Mouse (Mus musculus): ENCODE measurements around the gene Tmtc1. TPM values are rescaled to one million over a fixed set of nuclear protein-coding genes. Genes with fewer than 3 reads are reported as not detected.

The Tmtc1 gene
- polyA plus RNA-seq, 1 experiment from 2014 or later = 2.2 TPM

GRCm38 (mm10) chr6:148239311-148239710, 204.9 kb downstream of the Tmtc1 start:
- 96% methylated on average over 1 of the region's 1 CpGs for WGBS
- Histone ChIP-seq H3K9me3 (ENCODE audit: low read length) (no peaks in the 10 kb centered on the region), H3K4me3 (ENCODE audit: low read depth, low read length) (no peak overlapping the region), H3K4me1 (ENCODE audit: insufficient read depth, low read depth, low read length) (no peaks in the 10 kb centered on the region), H3K27me3 (replicated peaks; ENCODE audit: insufficient read depth, low read length) (no peaks in the 10 kb centered on the region), H3K36me3 (ENCODE audit: insufficient read depth, low read length) (no peaks in the 10 kb centered on the region), H3K9ac (replicated peaks; ENCODE audit: low read depth) (no peak overlapping the region), H3K27ac (ENCODE audit: low read length) (no peak overlapping the region), H3K4me2 (replicated peaks; ENCODE audit: low read depth, low read length) (no peak overlapping the region)
- TF ChIP-seq CTCF (IDR thresholded peaks at IDR 0.05) = no peak
- no peak for TF ChIP-seq EP300 (IDR thresholded peaks at IDR 0.05)
- ATAC-seq (no peak), DNase-seq (ENCODE audit: low spot score) (no peak)

- no peaks in the 10 kb centered on the region for H3K4me1 ChIP-seq (ENCODE audit: insufficient read depth, low read depth, low read length)
- DNase-seq (ENCODE audit: low spot score) (no peak), ATAC-seq (no peak)
- H3K4me3 ChIP-seq (ENCODE audit: low read depth, low read length) = no peak overlapping the region
- H3K27me3 ChIP-seq (replicated peaks; ENCODE audit: insufficient read depth, low read length) = no peaks in the 10 kb centered on the region
- TF ChIP-seq EP300 (IDR thresholded peaks at IDR 0.05) (no peak), CTCF (IDR thresholded peaks at IDR 0.05) (no peak)
- H3K9ac ChIP-seq (replicated peaks; ENCODE audit: low read depth) = no peak overlapping the region
- no peaks in the 10 kb centered on the region for H3K9me3 ChIP-seq (ENCODE audit: low read length)
- WGBS = 48% methylated on average over 5 of the region's 5 CpGs
- no peak overlapping the region for H3K4me2 ChIP-seq (replicated peaks; ENCODE audit: low read depth, low read length)
- no peak overlapping the region for H3K27ac ChIP-seq (ENCODE audit: low read length)
- no peaks in the 10 kb centered on the region for H3K36me3 ChIP-seq (ENCODE audit: insufficient read depth, low read length)
These were observed 206.7 kb downstream of the Tmtc1 start for GRCm38 (mm10) chr6:148237453-148237852.

GRCm38 (mm10) chr6:148234105-148234828, 209.9 kb downstream of the Tmtc1 start:
- Histone ChIP-seq H3K27ac (ENCODE audit: low read length) (no peak overlapping the region), H3K27me3 (replicated peaks; ENCODE audit: insufficient read depth, low read length) (no peaks in the 10 kb centered on the region), H3K36me3 (ENCODE audit: insufficient read depth, low read length) (no peaks in the 10 kb centered on the region), H3K4me1 (ENCODE audit: insufficient read depth, low read depth, low read length) (no peaks in the 10 kb centered on the region), H3K9me3 (ENCODE audit: low read length) (no peaks in the 10 kb centered on the region), H3K9ac (replicated peaks; ENCODE audit: low read depth) (no peak overlapping the region), H3K4me2 (replicated peaks; ENCODE audit: low read depth, low read length) (no peak overlapping the region), H3K4me3 (ENCODE audit: low read depth, low read length) (no peak overlapping the region)
- 59% methylated on average over 3 of the region's 3 CpGs for WGBS
- no peak for ATAC-seq
- DNase-seq (ENCODE audit: low spot score) = no peak
- TF ChIP-seq CTCF (IDR thresholded peaks at IDR 0.05) = no peak
- no peak for TF ChIP-seq EP300 (IDR thresholded peaks at IDR 0.05)

- H3K36me3 ChIP-seq (ENCODE audit: insufficient read depth, low read length) = no peaks in the 10 kb centered on the region
- no peaks in the 10 kb centered on the region for H3K4me1 ChIP-seq (ENCODE audit: insufficient read depth, low read depth, low read length)
- no peaks in the 10 kb centered on the region for H3K9me3 ChIP-seq (ENCODE audit: low read length)
- WGBS = 68% methylated on average over 3 of the region's 3 CpGs
- no peak overlapping the region for H3K4me3 ChIP-seq (ENCODE audit: low read depth, low read length)
- TF ChIP-seq CTCF (IDR thresholded peaks at IDR 0.05) (no peak), EP300 (IDR thresholded peaks at IDR 0.05) (no peak)
- no peak overlapping the region for H3K4me2 ChIP-seq (replicated peaks; ENCODE audit: low read depth, low read length)
- H3K27me3 ChIP-seq (replicated peaks; ENCODE audit: insufficient read depth, low read length) = no peaks in the 10 kb centered on the region
- no peak overlapping the region for H3K27ac ChIP-seq (ENCODE audit: low read length)
- no peak for ATAC-seq
- no peak for DNase-seq (ENCODE audit: low spot score)
- no peak overlapping the region for H3K9ac ChIP-seq (replicated peaks; ENCODE audit: low read depth)
These were observed 216.6 kb downstream of the Tmtc1 start for GRCm38 (mm10) chr6:148227542-148227941.

- Histone ChIP-seq H3K36me3 (ENCODE audit: insufficient read depth, low read length) (no peaks in the 10 kb centered on the region), H3K27ac (ENCODE audit: low read length) (no peak overlapping the region), H3K9ac (replicated peaks; ENCODE audit: low read depth) (no peak overlapping the region), H3K27me3 (replicated peaks; ENCODE audit: insufficient read depth, low read length) (no peaks in the 10 kb centered on the region), H3K4me1 (ENCODE audit: insufficient read depth, low read depth, low read length) (no peaks in the 10 kb centered on the region), H3K9me3 (ENCODE audit: low read length) (no peaks in the 10 kb centered on the region), H3K4me3 (ENCODE audit: low read depth, low read length) (no peak overlapping the region), H3K4me2 (replicated peaks; ENCODE audit: low read depth, low read length) (no peak overlapping the region)
- DNase-seq (ENCODE audit: low spot score) (no peak), ATAC-seq (no peak)
- 77% methylated on average over 2 of the region's 2 CpGs for WGBS
- TF ChIP-seq CTCF (IDR thresholded peaks at IDR 0.05) (no peak), EP300 (IDR thresholded peaks at IDR 0.05) (no peak)
These were observed 221.5 kb downstream of the Tmtc1 start for GRCm38 (mm10) chr6:148222686-148223085.

GRCm38 (mm10) chr6:148218235-148219076, 225.7 kb downstream of the Tmtc1 start:
- Histone ChIP-seq H3K4me3 (ENCODE audit: low read depth, low read length) (no peak overlapping the region), H3K4me2 (replicated peaks; ENCODE audit: low read depth, low read length) (no peak overlapping the region), H3K27ac (ENCODE audit: low read length) (no peak overlapping the region), H3K4me1 (ENCODE audit: insufficient read depth, low read depth, low read length) (no peaks in the 10 kb centered on the region), H3K9me3 (ENCODE audit: low read length) (no peaks in the 10 kb centered on the region), H3K36me3 (ENCODE audit: insufficient read depth, low read length) (0 out of 2 replicates have a peak, but pooled peaks cover 3% of the 10 kb centered on the region), H3K27me3 (replicated peaks; ENCODE audit: insufficient read depth, low read length) (no peaks in the 10 kb centered on the region), H3K9ac (replicated peaks; ENCODE audit: low read depth) (no peak overlapping the region)
- no peak for DNase-seq (ENCODE audit: low spot score)
- no peak for TF ChIP-seq CTCF (IDR thresholded peaks at IDR 0.05)
- TF ChIP-seq EP300 (IDR thresholded peaks at IDR 0.05) = no peak
- ATAC-seq = no peak
- WGBS = 78% methylated on average over 2 of the region's 2 CpGs

Measured in lung, postnatal 0 days (tissue).